Mouse (Mus musculus) heart, postnatal 0 days (tissue): ENCODE measurements at regions not wholly inside any gene's neighbourhood (a gene's known extent, or its start where the extent isn't known, plus 50 kb on each side); places are given as distances from the start of the nearest gene placed in this dataset.

ENCODE experiments used
- ATAC-seq: fragments of 200-750 bp; cut with Nextera tagmentation; 2 replicates; pipeline ENCODE4 v1.8.0; 2017; ENCODE audit warnings: low read depth, moderate number of reproducible peaks, moderate library complexity; ENCODE audit not compliant: insufficient read depth
- DNase-seq: peaks from one replicate; pipeline ENCODE4 v3.0.0-alpha.2; 2016; ENCODE audit warnings: low spot score
- H3K27ac ChIP-seq: fragments of 300-500 bp; sonication (generic); 2 replicates; pipeline ENCODE4 v1.5.1; 2014; ENCODE audit warnings: low read depth, mild to moderate bottlenecking
- H3K27me3 ChIP-seq: fragments of 300-500 bp; sonication (generic); 2 replicates; pipeline ENCODE4 v1.6.1; 2014; ENCODE audit warnings: low read length, mixed read lengths; ENCODE audit not compliant: control insufficient read depth, insufficient read depth
- H3K36me3 ChIP-seq: fragments of 300-500 bp; sonication (generic); replicated peaks from 2 replicates; pipeline ENCODE4 v1.6.1; 2014; ENCODE audit warnings: low read length, mixed read lengths; ENCODE audit not compliant: control insufficient read depth, insufficient read depth
- H3K4me1 ChIP-seq: fragments of 300-500 bp; sonication (generic); 2 replicates; pipeline ENCODE4 v1.6.1; 2014; ENCODE audit warnings: antibody characterized with exemption; ENCODE audit not compliant: control insufficient read depth, insufficient read depth
- H3K4me2 ChIP-seq: fragments of 300-500 bp; sonication (generic); 2 replicates; pipeline ENCODE4 v1.6.1; 2014; ENCODE audit warnings: low read depth, mild to moderate bottlenecking, low read length, moderate library complexity
- H3K4me3 ChIP-seq: fragments of 300-500 bp; sonication (generic); 2 replicates; pipeline ENCODE4 v1.5.1; 2014; ENCODE audit warnings: low read depth, low read length
- H3K9ac ChIP-seq: fragments of 300-500 bp; sonication (generic); replicated peaks from 2 replicates; pipeline ENCODE4 v1.6.1; 2014; ENCODE audit warnings: low read depth, low read length, mixed read lengths
- H3K9me3 ChIP-seq: fragments of 300-500 bp; sonication (generic); replicated peaks from 2 replicates; pipeline ENCODE4 v1.6.1; 2016; ENCODE audit warnings: low read length; ENCODE audit not compliant: control insufficient read depth
- CTCF ChIP-seq: IDR thresholded peaks from 2 replicates; pipeline ENCODE4 v1.5.1; 2016; ENCODE audit warnings: antibody characterized with exemption, control low read depth, low read depth
- EP300 ChIP-seq: IDR thresholded peaks from 2 replicates; pipeline ENCODE4 v1.6.1; 2016; ENCODE audit warnings: antibody characterized with exemption, low read depth
- WGBS: fragments of 180-500 bp; shearing (Covaris S2); extraction: QIAGEN DNeasy Blood & Tissue Kit; methylation state at CpG from one replicate; pipeline ENCODE4 v1.1.7; 2014; 5-methylcytosine and 5-hydroxymethylcytosine counted together

DNA sequence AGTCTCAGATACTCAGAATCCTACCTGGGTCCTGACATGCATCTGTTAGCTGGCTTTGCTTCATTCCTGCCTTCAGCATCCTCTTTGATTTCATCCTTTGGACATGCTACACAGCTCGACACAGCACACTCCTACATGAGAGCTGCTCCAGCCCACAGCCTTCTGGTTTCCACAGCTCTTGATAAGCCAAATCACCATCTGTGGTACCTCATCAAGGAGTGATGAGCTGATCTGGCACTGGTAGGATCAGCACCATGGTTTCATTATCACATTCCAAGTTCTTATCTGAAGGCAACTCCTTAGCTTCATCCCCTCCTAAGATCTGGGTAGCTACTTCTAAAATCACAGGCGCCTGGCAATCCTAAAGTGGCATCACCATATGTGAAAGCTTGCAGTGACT lies 248.9 kb upstream of the Rack1 start:
- H3K4me2 ChIP-seq, result no peak overlapping the region
- WGBS, result 19% methylated on average over 2 of the region's 2 CpGs
- H3K4me1 ChIP-seq, result no peaks in the 10 kb centered on the region
- no peaks in the 10 kb centered on the region for H3K27me3 ChIP-seq
- DNase-seq (no peak), ATAC-seq (no peak)
- no peaks in the 10 kb centered on the region for H3K9me3 ChIP-seq
- H3K27ac ChIP-seq, result no peak overlapping the region
- no peaks in the 10 kb centered on the region for H3K36me3 ChIP-seq
- H3K9ac ChIP-seq, result no peak overlapping the region
- TF ChIP-seq CTCF (no peak), EP300 (no peak)
- H3K4me3 ChIP-seq, result no peak overlapping the region

DNA sequence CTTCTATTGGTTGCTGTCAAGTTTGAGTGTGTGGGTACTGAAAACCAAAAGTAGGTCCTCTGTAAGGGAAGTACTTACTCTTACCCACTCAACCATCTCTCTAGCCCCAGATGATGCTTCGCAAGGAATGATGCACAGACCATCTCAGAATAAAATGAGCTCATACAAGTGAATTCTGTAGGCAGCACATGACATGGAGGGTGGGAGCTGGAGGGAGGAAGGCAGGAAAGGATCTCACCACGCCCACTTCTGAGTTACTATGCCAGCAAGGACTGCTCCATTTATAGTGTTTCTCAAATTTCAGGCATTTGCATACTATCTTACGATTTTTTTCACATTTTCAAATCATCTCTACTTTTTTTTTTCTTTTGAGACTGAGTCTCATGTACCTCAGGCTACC lies 273.8 kb upstream of the Rack1 start:
- TF ChIP-seq CTCF (no peak), EP300 (no peak)
- Histone ChIP-seq H3K9ac (no peak overlapping the region), H3K27ac (no peak overlapping the region), H3K4me2 (no peak overlapping the region), H3K4me3 (no peak overlapping the region), H3K9me3 (no peaks in the 10 kb centered on the region), H3K27me3 (no peaks in the 10 kb centered on the region), H3K36me3 (no peaks in the 10 kb centered on the region), H3K4me1 (no peaks in the 10 kb centered on the region)
- ATAC-seq, result no peak
- 76% methylated on average over 3 of the region's 3 CpGs for WGBS
- DNase-seq, result no peak

DNA sequence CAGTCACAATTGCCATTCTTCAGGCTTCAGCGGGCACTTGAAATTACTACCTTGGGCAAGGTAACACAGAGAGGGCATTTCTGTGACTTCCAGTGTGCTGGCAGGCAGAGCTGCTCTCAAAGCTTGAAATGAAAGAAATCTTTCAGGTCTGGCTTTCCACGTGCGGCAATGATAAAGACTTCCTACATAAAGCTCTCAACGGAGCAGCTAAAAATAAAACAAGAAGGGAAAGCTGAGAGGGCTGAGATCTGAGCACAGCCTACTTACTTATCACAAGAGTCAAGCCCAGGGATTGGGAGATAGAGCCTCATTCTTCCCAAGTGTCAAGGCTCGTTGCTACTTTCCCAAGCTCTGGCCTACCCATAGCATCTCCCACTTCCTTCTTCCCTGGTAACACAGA lies 274.6 kb upstream of the Rack1 start:
- Histone ChIP-seq H3K9ac (no peak overlapping the region), H3K4me2 (no peak overlapping the region), H3K4me1 (no peaks in the 10 kb centered on the region), H3K36me3 (no peaks in the 10 kb centered on the region), H3K27ac (no peak overlapping the region), H3K27me3 (no peaks in the 10 kb centered on the region), H3K4me3 (no peak overlapping the region), H3K9me3 (no peaks in the 10 kb centered on the region)
- ATAC-seq (no peak), DNase-seq (no peak)
- 18% methylated on average over 5 of the region's 5 CpGs for WGBS
- TF ChIP-seq CTCF (no peak), EP300 (no peak)

DNA sequence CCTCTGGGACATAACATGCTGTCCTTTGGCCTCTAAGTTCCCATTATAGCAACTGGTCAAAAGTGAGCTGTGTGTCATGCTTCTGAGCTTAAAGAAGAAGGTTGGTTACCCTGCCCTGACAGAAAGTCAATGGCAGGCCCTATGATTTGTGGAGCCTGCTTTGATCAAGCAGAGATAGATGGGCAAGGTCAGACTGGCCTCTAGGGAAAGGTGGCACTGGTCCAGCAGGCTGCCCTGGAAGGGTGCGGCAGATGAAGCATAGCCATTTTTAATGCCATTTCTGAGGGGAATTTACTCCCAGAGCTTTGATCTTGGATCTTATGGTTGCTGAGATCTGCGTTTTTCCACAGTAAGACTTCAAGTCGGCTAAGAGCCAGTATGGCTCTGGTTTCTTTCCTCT lies 293.2 kb upstream of the Rack1 start:
- TF ChIP-seq EP300, result no peak
- no peak for TF ChIP-seq CTCF
- no peak for ATAC-seq
- Histone ChIP-seq H3K27ac (no peak overlapping the region), H3K4me2 (no peak overlapping the region), H3K4me1 (no peaks in the 10 kb centered on the region), H3K27me3 (no peaks in the 10 kb centered on the region), H3K36me3 (no peaks in the 10 kb centered on the region), H3K4me3 (no peak overlapping the region), H3K9me3 (no peaks in the 10 kb centered on the region), H3K9ac (no peak overlapping the region)
- 80% methylated on average over 3 of the region's 3 CpGs for WGBS
- no peak for DNase-seq

DNA sequence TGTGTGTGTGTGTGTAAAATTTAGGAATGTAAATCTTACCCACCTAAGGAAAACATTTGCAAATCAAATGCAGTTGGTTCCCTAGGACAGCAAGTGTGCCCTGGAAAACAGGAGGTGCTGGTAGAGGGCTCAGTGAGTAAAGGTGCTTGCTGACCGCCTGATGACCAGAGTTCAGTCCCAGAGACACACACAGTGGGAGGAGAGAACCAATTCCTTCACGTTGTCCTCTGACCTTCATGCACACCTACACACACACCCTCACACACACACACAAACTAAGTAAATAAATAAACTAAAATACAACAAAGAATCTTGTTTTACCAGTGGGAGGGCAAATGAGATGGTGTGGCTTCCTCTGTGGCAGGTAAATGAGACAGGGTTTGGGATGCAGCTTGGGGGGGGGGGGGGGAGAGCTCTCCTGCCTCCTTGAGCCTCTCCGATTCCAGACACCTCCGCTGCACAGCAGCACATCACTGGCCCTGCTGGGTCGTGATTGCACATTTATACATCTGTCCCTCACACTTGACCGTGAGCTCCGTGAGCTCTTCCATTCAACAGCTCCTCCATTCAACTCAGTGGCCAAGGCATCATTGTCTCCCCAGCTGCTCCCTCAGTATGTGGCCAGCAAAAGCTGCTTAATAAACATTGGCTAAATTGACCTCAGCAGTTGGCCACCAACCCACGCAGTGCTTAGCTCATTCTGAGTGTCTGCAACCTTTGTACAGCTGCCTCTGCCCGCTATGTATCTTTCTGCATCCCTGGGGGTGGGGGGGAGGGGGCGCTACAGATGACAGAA lies 297.9 kb upstream of the Rack1 start:
- DNase-seq (no peak), ATAC-seq (no peak)
- no peaks in the 10 kb centered on the region for H3K36me3 ChIP-seq
- no peak overlapping the region for H3K4me2 ChIP-seq
- no peak overlapping the region for H3K4me3 ChIP-seq
- 51% methylated on average over 10 of the region's 10 CpGs for WGBS
- H3K4me1 ChIP-seq, result no peaks in the 10 kb centered on the region
- no peak overlapping the region for H3K9ac ChIP-seq
- H3K9me3 ChIP-seq, result no peaks in the 10 kb centered on the region
- H3K27me3 ChIP-seq, result no peaks in the 10 kb centered on the region
- no peak overlapping the region for H3K27ac ChIP-seq
- TF ChIP-seq EP300 (no peak), CTCF (no peak)

DNA sequence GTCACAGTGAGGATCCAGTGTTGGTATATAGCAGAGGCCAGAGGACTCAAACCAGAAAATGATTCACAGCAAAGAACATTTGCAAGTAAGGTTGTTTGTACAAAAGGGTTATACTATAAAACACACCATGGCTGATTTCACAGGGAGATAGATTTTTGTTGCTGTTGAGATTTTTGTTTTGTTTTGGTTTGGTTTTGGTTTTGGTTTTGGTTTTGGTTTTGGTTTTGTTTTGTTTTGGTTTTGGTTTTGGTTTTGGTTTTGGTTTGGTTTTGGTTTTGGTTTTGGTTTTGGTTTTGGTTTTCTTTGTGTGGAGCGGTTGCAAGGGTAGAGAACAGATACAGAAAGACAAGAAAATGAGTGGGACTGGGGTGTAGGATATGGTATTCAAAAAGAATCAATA lies 301.1 kb upstream of the Rack1 start:
- no peak overlapping the region for H3K27ac ChIP-seq
- TF ChIP-seq EP300 (no peak), CTCF (no peak)
- DNase-seq (no peak), ATAC-seq (no peak)
- no peak overlapping the region for H3K4me3 ChIP-seq
- H3K9me3 ChIP-seq, result no peaks in the 10 kb centered on the region
- no peak overlapping the region for H3K9ac ChIP-seq
- H3K4me2 ChIP-seq, result no peak overlapping the region
- WGBS, result 82% methylated on average over 1 of the region's 1 CpGs
- H3K27me3 ChIP-seq, result no peaks in the 10 kb centered on the region
- no peaks in the 10 kb centered on the region for H3K4me1 ChIP-seq
- no peaks in the 10 kb centered on the region for H3K36me3 ChIP-seq
